21 mouse cellular contexts compared by ENCODE assay signal in genomic region chr14:52465738-52466137, GRCm38 (mm10). TPM values are rescaled to one million over a fixed set of nuclear protein-coding genes. Genes with fewer than 3 reads are reported as not detected.
A peak's percentile ranks its signal among the peaks of the same experiment; 100 is the strongest.
DNase-seq lines count a peak whose midpoint lies in the region; ATAC-seq and TF ChIP-seq lines count a peak whose summit lies in the region.
"Had no signal": no experiment of that assay in that cellular context is flagged by ENCODE, and none has a peak within 500 bp of the region (broad histone marks: within the 10 kb centered on the region; RNA-seq: fewer than 3 reads in every experiment).

No protein-coding gene starts in this region.

- no peaks in the 10 kb centered on the region for H3K36me3 ChIP-seq in lung, embryonic 14.5 days (ENCODE audit: insufficient read depth)
- H3K36me3 ChIP-seq in lung, postnatal 0 days (ENCODE audit: insufficient read depth, low read length): no peaks in the 10 kb centered on the region
- H3K36me3 ChIP-seq: G1E had no signal

- peak; percentile 56; the same call in 1 of the 2 replicates for ATAC-seq in lung, embryonic 14.5 days (ENCODE audit: insufficient read depth)
- no peak for ATAC-seq in lung, postnatal 0 days
- ATAC-seq: activated CD4-positive, CD25-positive, alpha-beta regulatory T cell, adult 4 months; CD4-positive, CD25-positive, alpha-beta regulatory T cell, adult 4 months; Patski had no signal

- no peak overlapping the region for H3K4me3 ChIP-seq in lung, embryonic 14.5 days (ENCODE audit: low read depth, low read length)
- no peak overlapping the region for H3K4me3 ChIP-seq in lung, postnatal 0 days (ENCODE audit: low read depth, low read length)

- no peaks in the 10 kb centered on the region for H3K27me3 ChIP-seq in lung, embryonic 14.5 days (ENCODE audit: insufficient read depth, low read length)
- no peaks in the 10 kb centered on the region for H3K27me3 ChIP-seq in lung, postnatal 0 days (replicated peaks; ENCODE audit: insufficient read depth, low read length)
- H3K27me3 ChIP-seq: CH12.LX, Patski had no signal

- peak; percentile 59 for DNase-seq in heart, adult 11 months
- DNase-seq in heart, adult 9 months (ENCODE audit: low spot score in 2 of 2): no peak
- DNase-seq in lung, embryonic 14.5 days: peak; percentile 2
- DNase-seq in lung, postnatal 0 days (ENCODE audit: low spot score): no peak
- DNase-seq: adrenal gland, adult 2 months; adrenal gland, adult 8-10 months; adrenal gland, postnatal 10 days; adrenal gland, postnatal 14 days; adrenal gland, postnatal 25 days; adrenal gland, postnatal 36 days; B cell, adult 2 months; cerebellum, adult 11 months; cerebellum, adult 11-12 months; cerebellum, adult 18-20 months had no signal

- no peak for TF ChIP-seq CTCF in lung, embryonic 14.5 days (IDR thresholded peaks at IDR 0.05; ENCODE audit: low read depth)
- no peak for TF ChIP-seq CTCF in lung, postnatal 0 days (IDR thresholded peaks at IDR 0.05)

- no peak overlapping the region for H3K9ac ChIP-seq in lung, embryonic 14.5 days
- no peak overlapping the region for H3K9ac ChIP-seq in lung, postnatal 0 days (replicated peaks; ENCODE audit: low read depth)

- H3K27ac ChIP-seq in lung, embryonic 14.5 days (ENCODE audit: low read depth): no peak overlapping the region
- no peak overlapping the region for H3K27ac ChIP-seq in lung, postnatal 0 days (ENCODE audit: low read length)

- no peaks in the 10 kb centered on the region for H3K9me3 ChIP-seq in lung, embryonic 14.5 days (ENCODE audit: low read depth, low read length)
- no peaks in the 10 kb centered on the region for H3K9me3 ChIP-seq in lung, postnatal 0 days (ENCODE audit: low read length)
- H3K9me3 ChIP-seq: G1E had no signal

- no peaks in the 10 kb centered on the region for H3K4me1 ChIP-seq in lung, embryonic 14.5 days (ENCODE audit: insufficient read depth)
- H3K4me1 ChIP-seq in lung, postnatal 0 days (ENCODE audit: insufficient read depth, low read depth, low read length): no peaks in the 10 kb centered on the region

- WGBS in lung, embryonic 14.5 days: 65% methylated on average over 1 of the region's 1 CpGs
- 48% methylated on average over 1 of the region's 1 CpGs for WGBS in lung, postnatal 0 days

- TF ChIP-seq EP300 in lung, postnatal 0 days (IDR thresholded peaks at IDR 0.05): no peak

- no peak overlapping the region for H3K4me2 ChIP-seq in lung, embryonic 14.5 days
- no peak overlapping the region for H3K4me2 ChIP-seq in lung, postnatal 0 days (replicated peaks; ENCODE audit: low read depth, low read length)

RNA-seq across cellular contexts. Expression of gene Olfr1508, which starts 1.6 kb away (rescaled TPM):
- polyA plus RNA-seq in lung, embryonic 14.5 days (2014; fragmentation: Nextera tagmentation; extraction: Ambion mirVana): not detected in 2 replicates
- not detected in 2 replicates for polyA plus RNA-seq in lung, postnatal 0 days (2015; fragmentation: Nextera tagmentation; extraction: Ambion mirVana)
- polyA plus RNA-seq: activated CD4-positive, CD25-positive, alpha-beta regulatory T cell, adult 4 months; adrenal gland, adult 2 months; brain, embryonic 14.5 days; C2C12; CD4-positive, CD25-positive, alpha-beta regulatory T cell, adult 4 months; G1E; Patski had no signal

RNA-seq across cellular contexts. Expression of gene Olfr1509, which starts 22.9 kb away (rescaled TPM):
- polyA plus RNA-seq in lung, embryonic 14.5 days (2014; fragmentation: Nextera tagmentation; extraction: Ambion mirVana): not detected in 2 replicates
- not detected in 2 replicates for polyA plus RNA-seq in lung, postnatal 0 days (2015; fragmentation: Nextera tagmentation; extraction: Ambion mirVana)
- polyA plus RNA-seq: activated CD4-positive, CD25-positive, alpha-beta regulatory T cell, adult 4 months; adrenal gland, adult 2 months; brain, embryonic 14.5 days; C2C12; CD4-positive, CD25-positive, alpha-beta regulatory T cell, adult 4 months; G1E; Patski had no signal

RNA-seq across cellular contexts. Expression of gene Olfr1507, which starts 29.8 kb away (rescaled TPM):
- polyA plus RNA-seq in lung, embryonic 14.5 days (2014; fragmentation: Nextera tagmentation; extraction: Ambion mirVana): not detected in 2 replicates
- polyA plus RNA-seq in lung, postnatal 0 days (2015; fragmentation: Nextera tagmentation; extraction: Ambion mirVana): not detected in 2 replicates
- polyA plus RNA-seq: adrenal gland, adult 2 months; brain, embryonic 14.5 days; C2C12; CD4-positive, CD25-positive, alpha-beta regulatory T cell, adult 4 months; G1E; Patski had no signal

RNA-seq across cellular contexts. Expression of gene Olfr1510, which starts 51.6 kb away (rescaled TPM):
- not detected in 2 replicates for polyA plus RNA-seq in lung, embryonic 14.5 days (2014; fragmentation: Nextera tagmentation; extraction: Ambion mirVana)
- polyA plus RNA-seq in lung, postnatal 0 days (2015; fragmentation: Nextera tagmentation; extraction: Ambion mirVana): not detected in 2 replicates
- polyA plus RNA-seq: activated CD4-positive, CD25-positive, alpha-beta regulatory T cell, adult 4 months; adrenal gland, adult 2 months; brain, embryonic 14.5 days; C2C12; CD4-positive, CD25-positive, alpha-beta regulatory T cell, adult 4 months; G1E; Patski had no signal

Comparison
In these comparisons a context has a peak if more than half of its experiments do, and no peak if none do; other contexts are left out.
1. DNase-seq: peak in heart, adult 11 months (single experiment) and lung, embryonic 14.5 days (single experiment); none in heart, adult 9 months (0 of 2) and lung, postnatal 0 days (single experiment).